Mouse (Mus musculus) cerebellum, adult 9-11 months (tissue): ENCODE measurements around the gene Flt1.

Source experiments
- DNase-seq: peaks from one replicate; pipeline ENCODE4 v3.0.0; 2022

The Flt1 gene

GRCm38 (mm10) chr5:147539815-147540214 lies 186.0 kb downstream of the Flt1 start:
- no peak for DNase-seq

DNA sequence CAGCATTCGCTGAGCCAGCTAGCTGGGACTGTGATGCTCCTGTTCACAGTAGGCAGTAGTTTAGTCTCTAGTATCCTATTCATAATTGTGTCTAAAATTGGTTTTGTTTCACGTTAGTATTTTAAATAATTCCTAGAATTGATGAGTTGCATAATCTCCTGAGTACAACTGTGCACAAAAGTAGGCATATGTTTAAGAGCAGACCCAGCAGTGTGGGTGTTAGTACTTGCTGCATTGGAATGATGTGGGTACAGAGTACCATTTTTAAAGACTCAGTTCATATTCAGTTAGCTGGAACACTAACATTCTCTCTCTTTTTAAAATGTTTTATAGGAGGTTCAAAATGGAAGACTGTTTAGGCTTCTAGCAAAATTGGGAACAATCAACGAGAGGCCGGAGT lies 186.4 kb downstream of the Flt1 start:
- DNase-seq, result no peak

GRCm38 (mm10) chr5:147532031-147532430 lies 193.8 kb downstream of the Flt1 start:
- no peak for DNase-seq

DNA sequence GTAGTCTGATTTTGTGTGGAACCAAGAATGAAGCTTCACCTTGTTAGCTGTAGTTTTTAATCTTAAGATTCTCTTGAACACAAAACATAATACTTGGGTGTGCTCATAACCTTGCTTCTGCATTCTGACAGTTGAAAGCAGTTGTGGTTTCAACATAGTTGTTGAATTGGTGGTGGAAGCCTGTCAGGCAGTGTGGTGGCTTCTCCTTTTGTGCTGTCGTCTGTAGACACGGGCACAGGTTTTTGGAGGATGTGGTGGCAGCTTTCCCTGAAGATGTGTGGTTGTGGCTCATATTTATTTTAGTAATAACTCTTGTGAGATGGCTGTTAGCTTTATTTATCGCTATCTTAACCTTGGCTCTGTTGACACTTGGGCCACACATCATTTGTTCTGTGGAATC lies 198.0 kb downstream of the Flt1 start:
- no peak for DNase-seq

GRCm38 (mm10) chr5:147527006-147527405 lies 198.8 kb downstream of the Flt1 start:
- DNase-seq, result no peak
